Mouse (Mus musculus) adrenal gland, adult (tissue): ENCODE data around the gene Usp22.

Experiments used
- DNase-seq, 2 experiments: peaks; one replicate each; pipeline ENCODE4 v3.0.0; 2022 to 2023; ENCODE audit warnings: low spot score in 1 of 2; ENCODE audit not compliant: inconsistent age in 2 of 2

Usp22 gene

DNA sequence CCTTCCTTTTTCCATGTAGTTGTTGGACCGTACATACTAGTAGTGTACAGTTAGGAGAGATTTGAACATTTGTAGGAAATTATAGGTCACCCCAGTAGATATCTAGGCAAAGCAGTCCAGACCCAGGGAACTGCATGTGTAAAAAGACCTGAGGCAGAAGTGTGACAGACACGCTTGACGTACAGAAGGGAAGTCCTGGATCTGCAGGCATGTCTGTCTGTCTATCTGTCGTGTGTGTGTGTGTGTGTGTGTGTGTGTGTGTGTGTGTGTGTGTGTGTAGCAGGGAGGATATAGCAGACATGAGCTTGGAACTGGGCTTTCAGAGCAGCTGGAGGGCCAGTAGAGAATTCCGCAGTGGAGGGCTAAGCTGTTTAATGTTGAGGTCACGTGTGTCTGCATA, 65.1 kb downstream of the Usp22 start:
- no peak for DNase-seq

GRCm38 (mm10) chr11:61108911-61109361, 65.9 kb downstream of the Usp22 start:
- no peak for DNase-seq

DNA sequence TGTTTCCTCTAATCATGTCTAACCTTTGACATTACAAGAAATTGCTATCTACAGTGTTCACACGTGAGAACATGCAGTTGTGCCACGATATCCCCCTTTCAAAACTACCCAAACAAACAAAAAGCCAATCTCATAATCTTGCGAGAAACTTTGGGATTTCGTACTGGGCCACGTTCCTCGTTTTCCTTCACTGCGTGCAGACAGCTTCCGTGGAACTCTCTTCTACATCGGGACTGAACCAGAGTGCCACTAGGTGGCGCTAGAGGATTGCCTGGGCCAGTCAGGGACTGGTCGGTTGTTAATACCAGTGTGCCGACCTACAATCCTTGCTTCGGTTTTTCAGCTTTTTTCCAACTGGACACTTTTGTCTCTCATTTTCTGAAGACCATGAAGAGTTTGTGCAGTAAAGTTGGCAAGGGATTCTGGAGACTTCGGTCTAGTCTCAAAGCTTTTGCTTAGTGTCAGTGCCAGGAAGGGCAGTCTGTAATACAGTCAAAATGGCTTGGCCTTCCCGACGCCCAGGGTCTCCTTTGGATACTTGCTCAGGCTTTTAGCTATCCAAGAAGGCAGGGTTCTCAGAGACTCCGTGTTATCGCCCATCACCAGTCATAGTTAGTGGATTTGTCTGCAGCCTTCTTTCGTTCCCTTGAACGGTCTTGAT, 70.5 kb downstream of the Usp22 start:
- peak; percentile 84 to 95 for DNase-seq

DNA sequence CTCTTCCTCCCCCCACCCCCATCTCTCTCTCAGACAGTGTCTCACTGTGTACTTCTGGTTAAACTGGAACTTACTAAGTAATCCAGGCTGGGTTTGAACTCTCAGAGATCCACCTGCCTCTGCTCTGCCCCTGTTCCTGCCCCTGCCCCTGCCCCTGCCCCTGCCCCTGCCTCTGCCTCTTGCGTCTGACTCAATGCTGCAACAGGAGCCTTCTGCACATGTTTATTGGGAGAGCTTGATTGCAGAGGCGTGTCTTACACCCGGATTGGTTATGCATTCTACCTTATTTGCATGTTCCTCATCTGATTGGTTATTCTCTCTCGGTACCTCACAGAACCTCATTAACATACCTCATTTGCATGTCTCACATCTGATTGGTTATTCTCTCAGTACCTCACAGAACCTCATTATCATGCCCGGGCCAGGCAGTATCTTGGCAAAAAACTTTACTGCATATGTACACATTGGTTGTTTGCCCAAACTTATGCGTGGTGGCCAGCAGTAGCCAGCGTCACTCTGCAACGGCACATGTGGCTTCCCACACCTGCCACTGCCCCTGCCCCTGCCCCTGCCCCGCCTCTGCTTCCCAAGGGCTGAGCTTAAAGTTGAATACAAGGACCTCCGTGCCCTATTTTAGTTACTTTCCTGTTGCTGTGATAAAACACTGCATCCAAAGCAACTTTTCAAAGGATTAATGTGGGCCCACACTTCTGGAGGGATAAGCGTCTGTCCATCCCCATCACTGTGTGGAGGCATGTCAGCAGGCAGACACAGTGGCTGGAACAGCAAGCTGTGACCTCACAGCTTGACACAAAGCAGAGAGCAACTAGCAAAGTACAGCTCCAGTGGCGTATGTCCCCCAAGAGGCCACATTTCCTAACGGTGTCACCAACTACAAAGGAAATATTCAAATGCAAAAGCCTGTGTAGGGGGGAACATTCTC, 72.2 kb downstream of the Usp22 start:
- DNase-seq: no peak
